Mouse (Mus musculus) limb, embryonic 13.5 days (tissue): ENCODE results near the gene Gm15013. TPM values are rescaled to one million over a fixed set of nuclear protein-coding genes. Genes with fewer than 3 reads are reported as not detected.
A peak's percentile ranks its signal among the peaks of the same experiment; 100 is the strongest.
"Not testable (repeated sequence)": the region's sequence is repeated elsewhere in the genome, so short reads cannot be mapped to it uniquely, and the experiment has no call there.

Experiments
- ATAC-seq: fragments of 200-750 bp; cut with Nextera tagmentation; 2 replicates; pipeline ENCODE4 v1.8.0; 2017; ENCODE audit warnings: low read depth, moderate number of reproducible peaks, moderate TSS enrichment; ENCODE audit not compliant: low FRiP score
- H3K27ac ChIP-seq: fragments of 300-500 bp; sonication (generic); 2 replicates; pipeline ENCODE4 v1.5.1; 2015; ENCODE audit warnings: inconsistent platforms, mild to moderate bottlenecking, moderate library complexity
- H3K27me3 ChIP-seq: fragments of 300-500 bp; sonication (generic); 2 replicates; pipeline ENCODE4 v1.6.1; 2015; ENCODE audit warnings: mild to moderate bottlenecking, inconsistent platforms
- H3K36me3 ChIP-seq: fragments of 300-500 bp; sonication (generic); 2 replicates; pipeline ENCODE4 v1.6.1; 2015; ENCODE audit warnings: inconsistent platforms, mild to moderate bottlenecking, moderate library complexity
- H3K4me1 ChIP-seq: fragments of 300-500 bp; sonication (generic); 2 replicates; pipeline ENCODE4 v1.6.1; 2015; ENCODE audit warnings: inconsistent platforms
- H3K4me2 ChIP-seq: fragments of 300-500 bp; sonication (generic); replicated peaks from 2 replicates; pipeline ENCODE4 v1.6.1; 2015; ENCODE audit warnings: inconsistent platforms, mild to moderate bottlenecking, moderate library complexity
- H3K4me3 ChIP-seq: fragments of 300-500 bp; sonication (generic); 2 replicates; pipeline ENCODE4 v1.5.1; 2015; ENCODE audit warnings: moderate library complexity, mild to moderate bottlenecking, inconsistent platforms
- H3K9ac ChIP-seq: fragments of 300-500 bp; sonication (generic); 2 replicates; pipeline ENCODE4 v1.6.1; 2015; ENCODE audit warnings: mild to moderate bottlenecking, inconsistent platforms
- H3K9me3 ChIP-seq: fragments of 300-500 bp; sonication (generic); 2 replicates; pipeline ENCODE4 v1.6.1; 2016; ENCODE audit warnings: inconsistent platforms
- WGBS: fragments of 180-500 bp; shearing (Covaris S2); methylation state at CpG from one replicate; pipeline ENCODE4 v1.1.7; 2015; 5-methylcytosine and 5-hydroxymethylcytosine counted together
- polyA plus RNA-seq: library from polyadenylated mRNA; unstranded; fragments of >200 nt; fragmentation: Nextera tagmentation; extraction: Ambion mirVana; gene quantifications from 2 replicates; pipeline ENCODE4 v1.2.1, GENCODE M21; 2015

The Gm15013 gene
- polyA plus RNA-seq: 0.62 and 0.92 TPM in 2 replicates

GRCm38 (mm10) chrX:139714381-139714780, at the start of gene Gm15013:
Gene Gm15013, minus strand, starts transcription at chrX:139714481.
- H3K4me3 ChIP-seq: no peak within 1 kb of the TSS
- no peaks in the 10 kb centered on the region for H3K36me3 ChIP-seq
- no peaks in the 10 kb centered on the region for H3K27me3 ChIP-seq
- no peak for ATAC-seq
- H3K9ac ChIP-seq: no peak within 1 kb of the TSS
- 95% methylated on average over 8 of the region's 8 CpGs for WGBS
- no peaks in the 10 kb centered on the region for H3K9me3 ChIP-seq
- H3K4me1 ChIP-seq: no peaks in the 10 kb centered on the region
- no peak within 1 kb of the TSS for H3K27ac ChIP-seq
- no peak within 1 kb of the TSS for H3K4me2 ChIP-seq

- Histone ChIP-seq H3K9ac (no peak overlapping the region), H3K27me3 (peaks cover 3% of the 10 kb centered on the region; the same call in 1 of the 2 replicates), H3K27ac (no peak overlapping the region), H3K4me2 (no peak overlapping the region), H3K36me3 (no peaks in the 10 kb centered on the region), H3K4me1 (no peaks in the 10 kb centered on the region), H3K9me3 (no peaks in the 10 kb centered on the region), H3K4me3 (no peak overlapping the region)
- WGBS: 77% methylated on average over 2 of the region's 2 CpGs
- ATAC-seq: no peak
These were observed 48.3 kb upstream of the Gm15013 start for GRCm38 (mm10) chrX:139762546-139762945.

GRCm38 (mm10) chrX:139758634-139759033, 44.4 kb upstream of the Gm15013 start:
- not testable (repeated sequence) for H3K9ac ChIP-seq, H3K4me1 ChIP-seq, H3K27ac ChIP-seq, H3K4me2 ChIP-seq, ATAC-seq, H3K36me3 ChIP-seq, H3K4me3 ChIP-seq, H3K9me3 ChIP-seq, H3K27me3 ChIP-seq
- 86% methylated on average over 3 of the region's 3 CpGs for WGBS

GRCm38 (mm10) chrX:139751855-139752254, 37.6 kb upstream of the Gm15013 start:
- H3K4me2 ChIP-seq: no peak overlapping the region
- peaks cover 10% of the 10 kb centered on the region for H3K36me3 ChIP-seq
- no peak overlapping the region for H3K4me3 ChIP-seq
- no peaks in the 10 kb centered on the region for H3K4me1 ChIP-seq
- H3K9ac ChIP-seq: no peak overlapping the region
- 0% methylated on average over 1 of the region's 1 CpGs for WGBS
- H3K27ac ChIP-seq: no peak overlapping the region
- no peaks in the 10 kb centered on the region for H3K27me3 ChIP-seq
- ATAC-seq: no peak
- H3K9me3 ChIP-seq: no peaks in the 10 kb centered on the region; the same call in 1 of the 2 replicates

- Histone ChIP-seq H3K9ac (no peak overlapping the region), H3K4me1 (no peaks in the 10 kb centered on the region), H3K4me2 (no peak overlapping the region), H3K27ac (no peak overlapping the region), H3K27me3 (0 out of 2 replicates have a peak, but pooled peaks cover 7% of the 10 kb centered on the region), H3K9me3 (no peaks in the 10 kb centered on the region), H3K4me3 (no peak overlapping the region), H3K36me3 (0 out of 2 replicates have a peak, but pooled peaks cover 2% of the 10 kb centered on the region)
- 86% methylated on average over 5 of the region's 5 CpGs for WGBS
- no peak for ATAC-seq
These were observed 22.8 kb upstream of the Gm15013 start for GRCm38 (mm10) chrX:139737066-139737465.

- ATAC-seq: no peak
- H3K27me3 ChIP-seq: peaks cover 9% of the 10 kb centered on the region; the same call in 1 of the 2 replicates
- H3K4me1 ChIP-seq: no peaks in the 10 kb centered on the region
- H3K36me3 ChIP-seq: peaks cover 12% of the 10 kb centered on the region
- no peaks in the 10 kb centered on the region; the same call in 1 of the 2 replicates for H3K9me3 ChIP-seq
- no peak overlapping the region for H3K27ac ChIP-seq
- H3K4me2 ChIP-seq: no peak overlapping the region
- WGBS: 92% methylated on average over 3 of the region's 3 CpGs
- no peak overlapping the region for H3K9ac ChIP-seq
- H3K4me3 ChIP-seq: no peak overlapping the region
These were observed 16.3 kb upstream of the Gm15013 start for GRCm38 (mm10) chrX:139730541-139730940.

- Histone ChIP-seq H3K36me3 (no peaks in the 10 kb centered on the region), H3K27ac (no peak overlapping the region), H3K9me3 (no peaks in the 10 kb centered on the region), H3K4me1 (no peaks in the 10 kb centered on the region), H3K4me3 (no peak overlapping the region), H3K4me2 (no peak overlapping the region), H3K9ac (no peak overlapping the region), H3K27me3 (no peaks in the 10 kb centered on the region; the same call in 1 of the 2 replicates)
- no peak for ATAC-seq
- 90% methylated on average over 2 of the region's 2 CpGs for WGBS
These were observed 8.1 kb upstream of the Gm15013 start for GRCm38 (mm10) chrX:139722350-139722749.

GRCm38 (mm10) chrX:139684775-139685695, 29.2 kb downstream of the Gm15013 start, which contains the start of gene Tbc1d8b:
Gene Tbc1d8b, plus strand, starts transcription at chrX:139684996.
- Histone ChIP-seq H3K9ac (peak within 1 kb of the TSS; percentile 66), H3K27me3 (peaks cover 14% of the 10 kb centered on the region), H3K27ac (no peak within 1 kb of the TSS), H3K4me2 (peak within 1 kb of the TSS; percentile 63), H3K9me3 (no peaks in the 10 kb centered on the region), H3K4me3 (peak within 1 kb of the TSS; percentile 55), H3K4me1 (no peaks in the 10 kb centered on the region), H3K36me3 (no peaks in the 10 kb centered on the region)
- WGBS: 14% methylated on average over 43 of the region's 43 CpGs
- peak; percentile 99 for ATAC-seq

- Histone ChIP-seq H3K27ac (no peak overlapping the region), H3K4me3 (peak overlapping the region; percentile 55), H3K27me3 (peaks cover 14% of the 10 kb centered on the region), H3K36me3 (no peaks in the 10 kb centered on the region), H3K4me1 (no peaks in the 10 kb centered on the region), H3K9ac (peak overlapping the region; percentile 35; the same call in 1 of the 2 replicates), H3K9me3 (no peaks in the 10 kb centered on the region), H3K4me2 (peak overlapping the region; percentile 63)
- WGBS: 17% methylated on average over 8 of the region's 8 CpGs
- ATAC-seq: peak; percentile 71
These were observed 29.9 kb downstream of the Gm15013 start for GRCm38 (mm10) chrX:139684410-139684774.

GRCm38 (mm10) chrX:139665829-139666228, 48.5 kb downstream of the Gm15013 start:
- no peak for ATAC-seq
- Histone ChIP-seq H3K9me3 (no peaks in the 10 kb centered on the region), H3K4me1 (no peaks in the 10 kb centered on the region), H3K27me3 (peaks cover 4% of the 10 kb centered on the region; the same call in 1 of the 2 replicates), H3K27ac (no peak overlapping the region), H3K36me3 (no peaks in the 10 kb centered on the region), H3K9ac (no peak overlapping the region), H3K4me3 (no peak overlapping the region), H3K4me2 (no peak overlapping the region)
- WGBS: 79% methylated on average over 2 of the region's 2 CpGs
